Mouse (Mus musculus) CD4-positive naive resting alpha-beta T cell, adult 57 days (primary cell): ENCODE data around the gene Gabrb3. TPM values are rescaled to one million over a fixed set of nuclear protein-coding genes. Genes with fewer than 3 reads are reported as not detected.

Experiments used
- total RNA-seq: library from RNA; stranded (reverse); gene quantifications from one replicate; pipeline ENCODE4 v1.2.4, GENCODE M21; 2023

Gene Gabrb3
- total RNA-seq = not detected

DNA sequence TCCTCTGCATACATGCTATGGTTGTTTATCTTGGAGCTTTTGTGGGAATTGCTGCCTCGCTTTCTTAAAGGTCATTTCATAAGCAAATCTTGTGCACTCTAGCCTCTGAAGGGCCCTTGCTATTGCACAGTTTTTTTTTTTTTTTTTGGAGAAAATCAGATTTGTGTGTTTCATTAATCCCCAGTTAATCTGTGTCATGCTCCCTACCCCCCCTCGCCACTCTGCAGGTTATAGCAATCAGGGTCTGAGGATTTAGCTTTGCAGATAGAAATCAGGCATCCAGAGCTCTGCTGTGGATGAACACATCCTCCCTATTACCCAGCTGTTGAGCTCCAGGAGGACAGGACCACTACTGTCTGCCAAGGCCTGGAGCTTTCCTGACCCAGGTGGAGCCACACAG, at the start of gene Gabrb3:
Gene Gabrb3 (plus strand): TSS at position 301 of the 400 bp plus-strand sequence.

DNA sequence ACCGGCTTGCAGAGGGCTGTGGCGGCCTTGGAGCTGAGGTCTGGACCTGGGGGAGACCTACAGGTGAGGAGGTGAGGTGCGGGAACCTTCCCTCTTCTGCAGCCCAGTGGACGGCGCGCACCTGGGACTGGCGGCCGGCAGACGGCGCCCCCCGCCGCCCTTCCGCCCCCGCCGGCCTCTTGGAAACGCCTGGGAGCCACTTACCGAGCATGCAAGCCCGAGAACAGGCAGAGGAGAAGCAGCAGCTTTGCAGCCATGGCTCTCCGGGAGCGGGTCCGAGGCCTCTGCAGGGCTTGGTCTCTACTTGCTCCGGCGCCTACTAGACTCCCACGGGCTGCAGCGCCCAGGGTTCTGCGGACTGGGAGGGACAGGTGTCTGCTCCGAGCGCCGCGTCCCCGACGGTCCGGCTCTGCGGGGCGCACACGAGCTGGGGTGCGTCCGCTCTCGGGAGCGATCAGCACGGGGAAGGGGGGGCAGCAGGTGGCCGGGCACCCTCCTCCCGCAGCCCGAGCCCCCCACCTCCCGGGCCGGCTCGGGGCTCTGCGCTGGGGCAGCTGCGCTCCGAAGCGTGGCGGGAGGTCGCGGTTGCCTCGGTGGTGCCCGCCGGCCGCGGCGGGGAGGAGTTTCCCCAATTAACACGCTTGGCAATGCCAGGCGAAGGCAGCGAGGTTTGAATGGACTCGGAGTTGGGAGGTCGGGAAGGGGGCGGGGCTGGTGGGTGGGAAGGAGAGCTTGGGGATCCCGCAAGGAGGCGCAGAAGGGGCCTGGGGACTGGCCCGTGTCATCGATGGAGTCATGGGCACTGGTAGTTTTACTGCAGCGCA, 32.8 kb upstream of the Gabrb3 start, which contains the start of gene Gabrg3:
Gene Gabrg3 (minus strand): TSS at position 672 of the 824 bp plus-strand sequence.

DNA sequence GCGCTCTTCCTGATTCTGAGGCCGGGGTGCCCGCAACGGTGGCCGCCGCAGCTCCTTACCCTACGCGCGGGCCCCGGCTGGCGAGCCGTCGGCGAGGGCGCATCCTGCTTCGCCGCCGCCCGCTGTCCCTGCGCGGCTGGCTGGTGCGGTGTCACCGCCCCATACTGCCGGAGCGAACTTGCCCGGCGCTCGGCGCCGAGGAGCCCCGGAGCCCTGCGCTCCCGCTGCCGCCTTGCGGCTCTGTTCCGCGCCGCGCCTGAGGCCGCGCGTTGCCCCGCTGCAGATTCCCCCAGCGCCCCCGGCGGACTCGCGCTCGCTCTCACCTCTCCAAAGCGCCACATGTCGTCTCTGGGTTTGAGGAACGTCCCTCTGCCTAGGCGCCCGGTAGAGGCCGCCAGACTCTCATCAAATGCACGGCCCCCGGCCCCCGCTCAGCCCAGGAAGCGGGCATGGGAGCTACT, 90.2 kb downstream of the Gabrb3 start, which contains the start of gene Gabra5:
Gene Gabra5 (minus strand): TSS at position 379 of the 461 bp plus-strand sequence.

Other genes starting within 250 kb of the Gabrb3 start
- not detected for gene Gabrg3, start 32.5 kb upstream of the Gabrb3 start, total RNA-seq
- not detected for gene Gabra5, start 90.4 kb downstream of the Gabrb3 start, total RNA-seq